In the genomic region with DNA sequence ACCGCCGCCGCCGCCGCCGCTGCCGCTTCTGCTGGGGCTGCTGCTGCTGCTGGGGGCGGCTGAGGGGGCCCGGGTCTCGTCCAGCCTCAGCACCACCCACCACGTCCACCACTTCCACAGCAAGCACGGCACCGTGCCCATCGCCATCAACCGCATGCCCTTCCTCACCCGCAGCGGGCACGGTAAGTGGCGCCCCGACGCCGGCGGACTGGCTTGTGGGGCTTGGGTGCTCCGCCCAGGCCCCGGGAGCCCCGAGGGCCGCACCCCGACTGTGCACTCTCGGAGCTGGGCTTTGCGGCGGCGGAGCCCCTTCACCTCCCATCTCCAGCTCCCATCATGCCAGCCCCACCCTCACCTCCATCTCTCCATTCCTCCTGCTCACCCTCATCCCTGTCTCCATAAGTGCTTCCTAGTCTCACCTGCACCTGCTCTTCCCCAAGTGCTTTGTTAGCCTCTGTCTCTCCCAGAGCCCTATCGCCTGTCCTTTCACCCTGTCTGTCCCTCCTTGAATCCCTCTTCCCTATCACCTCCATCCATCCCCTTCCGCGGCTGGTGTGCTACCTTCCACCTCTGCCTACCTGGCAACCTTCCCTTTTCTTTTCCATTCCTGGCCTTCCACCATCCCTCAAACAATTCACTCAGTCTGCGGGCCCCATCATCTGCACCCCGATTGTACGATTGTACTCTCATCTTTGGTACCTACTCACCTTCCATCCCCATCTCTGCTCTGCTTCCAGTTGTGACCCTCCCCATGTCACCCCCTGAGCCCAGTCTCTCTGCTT, we compare ENCODE assay signal across 7 mouse cellular contexts. TPM values are rescaled to one million over a fixed set of nuclear protein-coding genes. Genes with fewer than 3 reads are reported as not detected.
DNase-seq lines count a peak whose midpoint lies in the region; ATAC-seq and TF ChIP-seq lines count a peak whose summit lies in the region.

No protein-coding gene starts in this region.

- H3K27me3 ChIP-seq in lung, embryonic 14.5 days (ENCODE audit: insufficient read depth, low read length), result peaks cover 93% of the 10 kb centered on the region
- peaks cover 3% of the 10 kb centered on the region for H3K27me3 ChIP-seq in forebrain, embryonic 11.5 days (ENCODE audit: control insufficient read depth, insufficient read depth, low read length)
- peaks cover 88% of the 10 kb centered on the region for H3K27me3 ChIP-seq in intestine, postnatal 0 days (replicated peaks; ENCODE audit: control insufficient read depth, insufficient read depth, low read length)
- H3K27me3 ChIP-seq in neural tube, embryonic 15.5 days (replicated peaks), result no peaks in the 10 kb centered on the region

- DNase-seq in lung, embryonic 14.5 days, result no peak
- no peak for DNase-seq in lung, postnatal 10 days
- DNase-seq in forebrain, embryonic 11.5 days (ENCODE audit: low spot score), result no peak
- no peak for DNase-seq in left cerebral cortex, postnatal 14 days (ENCODE audit: low spot score in 2 of 2)
- no peak for DNase-seq in retina, postnatal 1 day

- H3K27ac ChIP-seq in lung, embryonic 14.5 days (ENCODE audit: low read depth), result no peak overlapping the region
- H3K27ac ChIP-seq in forebrain, embryonic 11.5 days (ENCODE audit: low read depth, low read length), result 0 out of 2 replicates have a peak overlapping the region, but pooled peaks have one; percentile 37
- no peak overlapping the region for H3K27ac ChIP-seq in intestine, postnatal 0 days (ENCODE audit: low read depth, low read length)
- peak overlapping the region; percentile 98 for H3K27ac ChIP-seq in neural tube, embryonic 15.5 days (replicated peaks)

- no peak for ATAC-seq in lung, embryonic 14.5 days (ENCODE audit: insufficient read depth)
- ATAC-seq in forebrain, embryonic 11.5 days (replicated peaks; ENCODE audit: low FRiP score), result no peak
- no peak for ATAC-seq in intestine, postnatal 0 days
- no peak; the same call in 1 of the 2 replicates for ATAC-seq in neural tube, embryonic 15.5 days (ENCODE audit: low FRiP score)

- H3K9ac ChIP-seq in lung, embryonic 14.5 days, result peak overlapping the region; percentile 28; the same call in 1 of the 2 replicates
- peak overlapping the region; percentile 90 for H3K9ac ChIP-seq in forebrain, embryonic 11.5 days (ENCODE audit: low read length)
- H3K9ac ChIP-seq in intestine, postnatal 0 days (ENCODE audit: low read depth, low read length), result no peak overlapping the region
- H3K9ac ChIP-seq in neural tube, embryonic 15.5 days (replicated peaks), result peak overlapping the region; percentile 98

- H3K9me3 ChIP-seq in lung, embryonic 14.5 days (ENCODE audit: low read depth, low read length), result no peaks in the 10 kb centered on the region
- H3K9me3 ChIP-seq in forebrain, embryonic 11.5 days (ENCODE audit: control insufficient read depth, low read length), result no peaks in the 10 kb centered on the region
- H3K9me3 ChIP-seq in intestine, postnatal 0 days (ENCODE audit: control insufficient read depth), result no peaks in the 10 kb centered on the region
- no peaks in the 10 kb centered on the region for H3K9me3 ChIP-seq in neural tube, embryonic 15.5 days (replicated peaks)

- peaks cover 6% of the 10 kb centered on the region; the same call in 1 of the 2 replicates for H3K4me1 ChIP-seq in lung, embryonic 14.5 days (ENCODE audit: insufficient read depth)
- H3K4me1 ChIP-seq in forebrain, embryonic 11.5 days (replicated peaks; ENCODE audit: control insufficient read depth, insufficient read depth, low read length), result peaks cover 22% of the 10 kb centered on the region; the same call in 1 of the 2 replicates
- H3K4me1 ChIP-seq in intestine, postnatal 0 days (replicated peaks; ENCODE audit: control insufficient read depth, insufficient read depth, low read length), result 0 out of 2 replicates have a peak, but pooled peaks cover 9% of the 10 kb centered on the region
- H3K4me1 ChIP-seq in neural tube, embryonic 15.5 days, result peaks cover 72% of the 10 kb centered on the region

- no peaks in the 10 kb centered on the region for H3K36me3 ChIP-seq in lung, embryonic 14.5 days (ENCODE audit: insufficient read depth)
- H3K36me3 ChIP-seq in forebrain, embryonic 11.5 days (ENCODE audit: control insufficient read depth, insufficient read depth, low read length), result no peaks in the 10 kb centered on the region
- no peaks in the 10 kb centered on the region for H3K36me3 ChIP-seq in intestine, postnatal 0 days (ENCODE audit: control insufficient read depth, insufficient read depth)
- no peaks in the 10 kb centered on the region for H3K36me3 ChIP-seq in neural tube, embryonic 15.5 days

- peak overlapping the region; percentile 39 for H3K4me3 ChIP-seq in lung, embryonic 14.5 days (ENCODE audit: low read depth, low read length)
- peak overlapping the region; percentile 77 for H3K4me3 ChIP-seq in forebrain, embryonic 11.5 days (ENCODE audit: low read depth, low read length)
- H3K4me3 ChIP-seq in intestine, postnatal 0 days (ENCODE audit: low read depth, low read length), result peak overlapping the region; percentile 30
- peak overlapping the region; percentile 81 for H3K4me3 ChIP-seq in neural tube, embryonic 15.5 days (replicated peaks)

- intact Hi-C loops in left cerebral cortex, postnatal 14 days (cut with DNase I), result loop anchor here (5.0 to 10.0 kb wide), 2 partner anchors 34 to 436 kb away; partner anchors contain the start of gene Kcnk4

- WGBS in lung, embryonic 14.5 days, result 6% methylated on average over 25 of the region's 38 CpGs
- WGBS in forebrain, embryonic 11.5 days, result 6% methylated on average over 23 of the region's 38 CpGs
- WGBS in intestine, postnatal 0 days, result 5% methylated on average over 32 of the region's 38 CpGs
- 4% methylated on average over 26 of the region's 38 CpGs for WGBS in neural tube, embryonic 15.5 days

- H3K4me2 ChIP-seq in lung, embryonic 14.5 days, result peak overlapping the region; percentile 81
- peak overlapping the region; percentile 89 for H3K4me2 ChIP-seq in forebrain, embryonic 11.5 days (ENCODE audit: low read depth, low read length, severe bottlenecking)
- peak overlapping the region; percentile 57 for H3K4me2 ChIP-seq in intestine, postnatal 0 days (replicated peaks; ENCODE audit: low read depth)
- H3K4me2 ChIP-seq in neural tube, embryonic 15.5 days, result peak overlapping the region; percentile 62

- TF ChIP-seq CTCF in lung, embryonic 14.5 days (IDR thresholded peaks at IDR 0.05; ENCODE audit: low read depth), result no peak
- no peak for TF ChIP-seq CTCF in intestine, postnatal 0 days (IDR thresholded peaks at IDR 0.05; ENCODE audit: low read depth)

RNA-seq across cellular contexts. Expression of gene Slc22a12, which starts 44.3 kb away (rescaled TPM):
- polyA plus RNA-seq in lung, embryonic 14.5 days (2014; fragmentation: Nextera tagmentation; extraction: Ambion mirVana), result not detected in 2 replicates
- polyA plus RNA-seq in forebrain, embryonic 11.5 days (2014; fragmentation: Nextera tagmentation; extraction: Ambion mirVana), result not detected in 2 replicates
- not detected in 2 replicates for polyA plus RNA-seq in intestine, postnatal 0 days (2015; fragmentation: Nextera tagmentation; extraction: Ambion mirVana)
- polyA plus RNA-seq in neural tube, embryonic 15.5 days (2015; fragmentation: Nextera tagmentation; extraction: Ambion mirVana), result 0.14 TPM in 1 of 2 replicates, not detected in the other
- under 1 TPM; 0.20 to 0.44 TPM for total RNA-seq in left cerebral cortex, postnatal 14 days (2021)

Comparison
In these comparisons a context has a peak if more than half of its experiments do, and no peak if none do; other contexts are left out.
1. H3K27ac ChIP-seq: peak in forebrain, embryonic 11.5 days (single experiment) and neural tube, embryonic 15.5 days (single experiment); none in lung, embryonic 14.5 days (single experiment) and intestine, postnatal 0 days (single experiment).
2. H3K4me3 ChIP-seq: peak in every context shown above with its lines; median percentile 81 in neural tube, embryonic 15.5 days; 77 in forebrain, embryonic 11.5 days; 39 in lung, embryonic 14.5 days; 30 in intestine, postnatal 0 days.
3. Peak in every context shown above with its lines, with median percentiles within 50 percentile points of each other: H3K4me2 ChIP-seq.